Mouse (Mus musculus) bone marrow, adult 2 months (tissue): ENCODE results near the gene Matn4.

ENCODE experiments used
- CTCF ChIP-seq: fragments of 200-500 bp; IDR thresholded peaks from 2 replicates; pipeline ENCODE4 v1.5.1; 2011; ENCODE audit warnings: low read length, control low read depth; ENCODE audit not compliant: control insufficient read depth, insufficient read depth
- POLR2A ChIP-seq: fragments of 200-500 bp; IDR thresholded peaks from 2 replicates; pipeline ENCODE4 v1.6.1; 2011; ENCODE audit warnings: low read depth, mild to moderate bottlenecking, control low read depth, low read length, borderline replicate concordance; ENCODE audit not compliant: control insufficient read depth

DNA sequence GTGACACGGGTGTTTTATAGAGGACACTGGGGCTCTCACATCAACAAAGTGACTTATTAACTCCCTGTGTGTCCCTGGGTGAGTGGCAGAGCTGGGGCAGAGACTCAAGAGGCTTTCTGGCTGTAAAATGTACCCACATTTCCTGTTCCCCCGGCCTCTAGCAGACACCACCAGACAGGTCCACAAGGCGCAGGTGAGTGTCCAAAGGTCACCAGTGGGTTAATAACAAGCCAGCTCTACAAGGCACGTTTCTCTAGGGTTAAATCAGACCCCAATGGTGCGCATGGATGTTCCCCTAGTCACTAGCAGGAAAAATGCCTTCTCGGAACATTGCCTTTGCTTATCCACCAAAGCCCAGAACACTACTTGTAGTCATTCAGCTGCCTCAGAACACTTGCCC is 32.8 kb upstream of the Matn4 start:
- no peak for TF ChIP-seq CTCF
- TF ChIP-seq POLR2A: no peak
